Mouse (Mus musculus): ENCODE results near the gene Cbfa2t2. TPM values are rescaled to one million over a fixed set of nuclear protein-coding genes. Genes with fewer than 3 reads are reported as not detected.

Cbfa2t2 gene
- 10 to 100 TPM; 12.8 to 15.9 TPM for total RNA-seq (2021)
- long read RNA-seq, experiment 1, full-length matches to known transcripts, result 4 of 6 reads
- long read RNA-seq, experiment 1, partial matches to known transcripts, result 1 of 6 reads
- long read RNA-seq, experiment 1, other reads (novel, unspliced or antisense), result 1 of 6 reads
- long read RNA-seq, experiment 2, partial matches to known transcripts, result 0 of 2 reads
- long read RNA-seq, experiment 2, other reads (novel, unspliced or antisense), result 2 of 2 reads

DNA sequence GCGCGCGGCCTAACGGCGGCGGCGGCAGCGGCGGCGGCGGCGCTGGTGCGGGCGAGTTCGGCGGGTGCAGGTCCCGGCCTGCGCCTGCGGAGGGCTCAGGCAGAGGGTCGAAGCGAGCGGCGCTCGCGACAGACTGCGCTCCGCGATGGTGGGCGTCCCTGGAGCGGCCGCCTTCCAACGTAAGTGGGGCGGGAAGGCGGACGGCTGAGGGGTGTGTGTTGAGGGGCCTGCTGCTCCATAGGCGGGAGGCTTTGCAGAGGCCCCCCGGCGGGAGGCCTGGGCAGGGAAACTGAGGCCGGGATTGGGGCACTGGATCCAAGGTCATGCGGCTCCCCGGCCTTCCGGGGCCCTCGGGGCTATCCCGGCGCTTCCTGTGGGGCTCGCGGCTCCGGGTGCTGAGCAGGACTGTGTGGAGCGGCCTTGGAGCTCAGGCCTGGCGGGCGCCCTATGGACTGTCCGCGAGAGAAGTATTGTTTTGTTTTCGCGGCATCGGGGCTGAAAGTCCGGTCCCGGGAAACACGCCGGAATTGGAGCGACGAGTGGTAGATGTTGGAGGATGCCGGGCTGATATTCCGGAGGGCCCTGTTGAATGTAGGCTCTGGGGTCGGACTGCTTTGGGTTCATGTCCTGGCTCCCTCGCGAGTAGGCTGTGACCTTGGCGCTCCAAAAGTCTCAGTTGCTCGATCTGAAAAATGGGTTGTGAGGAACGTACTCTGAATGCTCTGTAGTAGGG is at the start of gene Cbfa2t2:
TSS of gene Cbfa2t2 (plus strand) at position 24 of the 733 bp plus-strand sequence.
- DNase-seq, result peak in 1 of 2 experiments; percentile 76

DNA sequence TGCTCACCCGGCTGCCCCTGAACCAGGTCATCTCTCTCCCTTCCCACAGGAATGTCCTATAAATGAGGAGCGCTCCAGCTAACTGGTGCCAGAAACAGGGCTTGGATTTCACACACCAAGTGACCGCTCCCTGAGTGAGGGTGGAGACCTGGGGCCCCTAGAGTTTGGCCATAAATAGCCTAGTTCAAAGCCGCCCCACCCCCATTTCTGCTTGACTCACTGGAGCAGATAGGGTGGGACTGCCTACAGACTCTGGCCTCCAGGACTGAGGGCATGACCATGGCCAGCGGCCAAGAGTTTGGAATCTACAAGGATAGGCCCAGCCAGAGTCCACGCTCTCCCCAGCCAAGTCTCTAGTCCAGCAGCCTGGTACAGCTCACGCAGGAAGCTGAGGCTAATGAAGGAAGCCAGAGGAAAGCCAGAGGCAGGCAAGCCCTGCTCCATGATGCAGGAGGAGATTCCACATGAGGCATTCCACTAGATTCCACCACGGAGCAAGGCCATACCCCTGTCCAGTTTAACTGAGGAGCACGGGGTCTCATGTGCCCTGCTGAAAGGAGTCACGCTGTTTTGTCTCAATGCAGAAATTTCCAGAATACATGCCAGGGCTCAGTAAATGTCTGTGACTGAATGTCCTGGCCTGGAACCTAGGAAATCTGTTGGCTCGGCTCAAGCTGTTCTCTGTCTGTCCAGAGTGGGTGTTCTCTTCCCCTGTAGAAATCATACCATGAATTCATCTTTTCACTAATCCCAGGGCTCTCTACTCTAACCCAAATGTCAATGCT is 45.9 kb upstream of the Cbfa2t2 start:
- peak; percentile 94 to 97 for DNase-seq

DNA sequence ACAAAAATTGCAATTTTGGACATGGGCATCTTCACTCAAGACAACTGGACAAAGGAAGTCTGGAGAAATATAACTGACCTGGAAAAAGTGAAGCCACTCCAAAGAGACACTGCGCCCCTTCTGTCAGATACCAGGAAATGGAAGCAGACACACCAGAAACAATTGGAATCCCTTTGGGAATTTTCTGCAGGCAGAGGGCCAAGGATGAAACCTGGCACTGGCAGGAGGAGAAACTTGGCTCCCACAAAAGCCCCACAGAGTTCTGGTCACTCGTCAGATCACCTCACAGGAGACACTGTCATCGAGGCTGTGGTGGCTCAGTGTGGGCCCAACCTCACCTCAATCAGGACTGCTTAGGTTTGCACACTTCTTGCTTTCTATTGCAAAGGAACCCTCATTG is 41.7 kb upstream of the Cbfa2t2 start:
- no peak for DNase-seq

DNA sequence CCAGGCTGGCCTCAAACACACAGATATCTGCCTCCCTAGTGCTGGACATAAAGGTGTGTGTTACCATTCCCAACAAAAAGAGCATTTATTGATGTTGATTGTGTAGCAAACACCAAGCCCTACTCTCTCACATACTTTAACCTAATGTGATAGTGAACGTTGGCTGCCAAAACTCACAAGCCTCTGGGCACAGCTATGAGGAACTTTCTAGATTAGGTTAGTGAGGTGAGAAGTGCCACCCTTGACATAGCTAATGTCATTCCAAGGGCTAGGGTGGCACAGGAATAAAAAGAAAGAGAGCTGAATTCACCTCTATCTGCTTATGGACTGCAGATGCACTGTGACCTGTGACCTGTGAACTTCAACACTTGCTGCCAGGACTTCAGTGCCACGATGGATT is 39.8 kb upstream of the Cbfa2t2 start:
- peak in 1 of 2 experiments; percentile 49 for DNase-seq

DNA sequence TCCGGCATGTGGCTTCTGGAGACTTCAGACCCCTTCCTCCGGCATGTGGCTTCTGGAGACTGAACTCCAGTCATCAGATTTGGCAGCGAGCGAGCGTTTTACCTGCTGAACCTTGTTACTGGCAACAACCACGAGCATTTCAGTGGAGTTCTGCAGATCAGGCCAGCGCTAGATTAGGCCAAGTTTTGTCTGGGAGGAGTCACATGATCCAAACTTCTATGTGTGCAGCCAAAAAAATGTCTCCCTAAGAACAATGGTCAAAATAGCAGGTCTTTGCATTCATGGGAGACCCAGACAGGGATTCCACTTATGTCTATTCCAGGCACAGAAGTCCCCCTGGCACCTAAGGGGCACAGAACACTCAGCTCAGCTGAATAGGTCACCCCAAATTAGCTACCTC is 38.0 kb upstream of the Cbfa2t2 start:
- DNase-seq, result peak in 1 of 2 experiments; percentile 62

DNA sequence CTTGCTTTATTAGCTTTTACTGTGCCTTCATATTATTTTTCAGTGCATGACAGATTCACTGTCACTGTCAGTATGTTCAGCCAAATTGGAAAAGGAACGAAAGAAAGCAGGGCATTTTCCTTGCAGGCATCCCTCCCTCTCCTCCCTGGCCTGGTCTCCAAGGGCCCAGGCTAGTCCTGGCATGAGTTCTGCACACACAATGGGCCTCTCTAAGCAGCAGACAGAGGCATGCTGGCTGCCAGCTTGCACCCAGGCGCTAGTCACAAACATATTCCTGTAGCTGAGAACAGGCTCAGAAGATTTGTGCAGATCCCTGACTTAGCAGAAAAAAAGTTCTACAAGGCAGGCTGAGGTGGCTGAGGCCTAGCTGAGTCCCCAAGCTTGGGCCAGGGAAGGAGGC is 37.0 kb upstream of the Cbfa2t2 start:
- no peak for DNase-seq

DNA sequence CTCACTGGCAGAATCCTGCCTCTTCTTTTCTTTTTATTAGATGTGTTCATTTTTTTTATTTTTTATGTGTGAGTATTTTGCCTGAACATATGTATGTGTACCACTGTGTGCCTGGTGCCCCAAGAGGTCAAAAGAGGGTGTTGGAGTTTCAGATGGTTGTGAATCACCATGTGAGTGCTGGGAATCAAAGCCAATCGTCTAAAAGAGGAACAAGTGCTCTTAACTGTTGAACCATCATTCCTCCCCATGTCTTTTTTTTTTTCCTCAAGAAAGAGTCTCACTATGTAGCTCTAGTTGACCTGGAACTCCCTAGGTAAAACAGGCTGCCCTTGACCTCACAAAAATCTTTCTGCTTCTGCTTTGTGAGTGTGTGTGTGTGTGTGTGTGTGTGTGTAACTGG is 34.3 kb upstream of the Cbfa2t2 start:
- no peak for DNase-seq

DNA sequence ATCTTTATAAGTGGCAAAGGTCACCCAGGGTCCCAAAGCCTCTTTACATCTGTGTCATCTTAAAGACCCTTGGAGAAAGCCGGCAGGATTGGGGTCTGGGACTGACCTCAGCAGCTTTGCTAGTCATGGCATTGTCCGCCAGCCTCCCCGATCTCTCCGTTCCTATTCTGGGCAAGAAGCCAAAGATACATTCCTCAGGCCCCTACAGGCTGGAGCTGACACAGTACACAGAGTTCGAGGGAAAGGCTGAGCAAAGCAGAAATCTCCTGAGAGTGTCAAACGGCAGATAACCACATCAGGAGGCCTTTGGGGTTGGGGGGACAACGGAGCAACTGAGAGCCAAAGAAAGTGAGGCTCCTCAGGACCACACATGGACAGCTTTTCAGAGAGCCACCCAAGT is 33.5 kb upstream of the Cbfa2t2 start:
- peak; percentile 76 to 84 for DNase-seq

DNA sequence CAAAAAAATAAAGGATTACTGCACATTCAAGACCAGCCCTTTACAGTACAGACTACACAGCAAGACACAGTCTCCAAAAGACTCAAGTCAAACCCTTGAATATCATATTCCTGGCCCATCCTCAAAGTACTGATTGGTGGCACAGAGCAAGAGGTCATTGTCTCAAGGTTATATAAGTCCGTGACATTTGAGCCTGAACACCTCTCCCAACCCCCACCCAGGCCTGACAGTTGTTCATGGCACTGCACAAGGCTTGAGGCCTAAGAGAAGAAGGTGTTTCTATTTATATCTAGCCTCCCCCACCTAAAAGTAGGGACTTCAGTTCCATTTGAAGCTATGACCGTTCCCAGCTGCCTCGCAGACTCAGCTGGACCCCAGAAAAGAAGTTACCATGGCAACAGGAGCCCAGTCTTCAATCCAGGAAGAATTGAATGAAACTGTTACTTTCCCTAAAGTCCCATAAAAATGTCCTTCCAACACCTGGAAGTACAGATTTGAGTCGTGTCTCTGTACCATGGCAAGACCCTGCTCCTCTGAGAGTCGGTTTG is 30.8 kb upstream of the Cbfa2t2 start:
- DNase-seq, result no peak

DNA sequence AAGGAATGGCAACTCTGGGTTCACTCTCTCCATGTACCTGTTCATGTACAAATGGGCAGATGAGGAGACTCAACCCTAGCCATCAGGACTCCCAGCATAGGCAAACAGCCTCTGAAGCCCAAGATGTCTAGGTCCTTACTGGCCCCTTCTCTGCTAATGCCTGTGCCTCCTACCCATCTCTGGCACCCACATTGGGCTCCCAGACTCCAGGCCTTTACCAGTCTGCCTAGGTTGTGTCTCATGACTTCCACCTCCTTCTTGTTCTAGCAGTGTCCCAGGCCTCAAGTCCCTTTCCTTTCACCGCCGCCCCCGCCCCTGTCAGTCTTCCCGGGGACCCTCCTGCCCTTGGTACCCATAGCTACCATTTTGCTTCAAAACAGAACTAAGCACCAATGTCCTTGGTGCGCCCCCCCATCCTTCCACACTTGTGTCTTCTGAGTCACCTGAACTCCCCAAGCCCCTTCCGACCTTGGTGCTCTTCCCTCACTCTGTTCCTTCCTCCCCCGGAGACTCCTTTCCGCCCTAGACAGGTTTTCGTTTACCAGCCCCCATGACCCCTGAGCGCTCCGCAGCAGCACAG is 29.1 kb upstream of the Cbfa2t2 start:
- no peak for DNase-seq

DNA sequence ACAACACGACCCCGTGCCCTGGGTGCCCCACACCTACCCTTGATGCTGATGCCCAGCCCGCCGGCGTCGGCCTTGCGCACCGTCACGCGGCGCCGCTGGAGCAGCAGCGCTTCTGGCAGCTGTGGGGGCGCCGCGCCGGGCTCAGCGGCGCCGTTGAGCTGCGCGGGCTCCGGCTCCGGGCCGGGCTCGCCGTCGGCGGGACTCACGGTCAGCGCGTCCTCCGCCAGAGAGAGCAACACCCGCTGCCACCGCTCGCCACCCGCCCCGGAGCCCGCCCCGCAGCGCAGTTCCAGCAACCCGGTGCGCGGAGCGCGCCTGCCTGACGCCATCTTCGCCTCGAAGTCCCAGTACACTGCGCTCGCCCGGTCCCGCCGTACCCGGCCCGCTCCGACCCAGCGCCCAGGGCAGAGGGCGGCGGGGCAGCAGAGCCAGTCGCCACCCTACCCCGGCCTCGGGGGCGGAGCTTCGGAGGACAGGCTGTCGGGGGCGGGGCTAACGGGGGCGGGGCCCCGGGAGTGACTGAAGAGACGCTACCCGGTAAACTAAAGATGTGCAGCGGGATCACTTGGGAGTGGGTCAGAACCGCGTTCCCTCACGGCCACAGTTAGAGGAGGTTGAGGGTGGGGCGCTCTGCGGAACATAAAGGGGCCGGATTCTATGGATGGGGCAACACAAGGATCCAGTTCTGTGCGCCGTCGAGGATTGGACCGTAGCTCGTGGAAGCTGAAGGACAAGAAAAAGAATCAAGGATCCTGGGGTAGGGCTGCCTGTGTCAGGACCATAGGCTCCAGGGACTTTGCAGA is 28.4 kb upstream of the Cbfa2t2 start, which contains the start of gene Snta1:
TSS of gene Snta1 (minus strand) at position 457 of the 803 bp plus-strand sequence.
- peak; percentile 93 for DNase-seq

DNA sequence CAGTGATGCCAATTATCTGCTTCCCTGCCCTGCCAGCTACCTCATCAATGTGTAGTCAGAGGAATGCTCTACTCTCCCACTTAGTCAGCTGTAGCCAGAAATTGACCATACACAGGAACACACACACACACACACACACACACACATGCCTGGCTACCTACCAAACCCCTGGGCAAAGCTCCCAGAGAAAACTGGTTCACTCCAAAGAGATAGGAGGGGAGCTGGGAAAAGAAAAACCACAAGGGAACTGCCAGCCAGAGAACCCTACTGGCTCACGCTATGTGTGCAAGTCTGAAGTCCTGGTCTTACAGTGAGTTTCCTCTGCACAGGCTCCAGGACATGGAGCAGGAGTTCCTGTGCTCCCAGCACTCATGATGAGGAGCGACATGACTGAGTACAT is 25.9 kb upstream of the Cbfa2t2 start:
- DNase-seq, result peak; percentile 76 to 83

DNA sequence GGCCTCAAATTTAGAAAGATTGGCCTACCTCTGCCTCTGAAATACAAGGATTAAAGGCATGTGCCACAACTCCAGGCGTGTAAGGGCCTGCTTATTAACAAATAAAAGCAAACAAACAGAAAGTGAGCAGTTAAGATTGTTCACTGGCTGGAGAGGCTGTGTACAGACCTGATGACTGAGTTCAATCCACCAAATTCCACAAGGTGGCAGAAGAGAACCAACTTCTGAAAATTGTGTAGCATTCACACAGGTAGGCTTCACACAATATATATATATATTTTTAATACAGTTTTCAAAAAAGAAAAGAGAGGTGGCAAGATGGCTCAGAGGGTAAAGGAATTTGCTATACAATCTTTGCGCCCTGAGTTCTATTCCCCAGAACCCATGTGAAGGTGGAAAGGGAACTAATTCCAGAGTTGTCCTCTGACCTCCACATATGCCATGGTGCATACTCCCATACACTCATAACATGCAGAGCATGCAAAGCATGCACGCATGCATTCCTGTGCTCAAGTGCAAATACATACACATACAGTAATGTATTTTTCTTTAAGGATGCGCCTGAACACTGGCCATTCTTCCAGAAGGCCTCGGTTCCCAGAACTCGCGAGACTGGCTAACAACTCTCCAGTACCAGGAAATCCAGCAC is 24.1 kb upstream of the Cbfa2t2 start:
- peak in 1 of 2 experiments; percentile 70 for DNase-seq

DNA sequence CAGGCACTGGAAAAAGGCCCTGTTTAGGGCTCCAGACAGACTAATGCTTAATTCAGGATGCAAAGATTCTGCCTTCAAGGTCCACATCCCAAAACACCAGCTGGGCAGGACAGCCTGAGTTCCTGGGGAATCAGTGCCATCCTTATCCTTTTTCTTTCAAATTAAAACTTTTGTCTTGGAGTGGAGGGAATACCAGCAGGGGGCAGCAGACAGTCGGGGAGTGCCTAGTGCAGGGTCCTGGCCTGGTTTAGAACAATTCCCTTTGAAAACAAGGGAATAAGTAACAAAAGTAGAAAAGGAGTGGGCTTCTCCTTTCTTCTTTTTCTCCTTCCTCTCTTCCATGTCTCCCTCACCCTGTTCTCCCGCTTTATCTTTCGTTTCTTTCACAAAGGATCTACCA is 19.2 kb upstream of the Cbfa2t2 start:
- peak; percentile 60 to 92 for DNase-seq

DNA sequence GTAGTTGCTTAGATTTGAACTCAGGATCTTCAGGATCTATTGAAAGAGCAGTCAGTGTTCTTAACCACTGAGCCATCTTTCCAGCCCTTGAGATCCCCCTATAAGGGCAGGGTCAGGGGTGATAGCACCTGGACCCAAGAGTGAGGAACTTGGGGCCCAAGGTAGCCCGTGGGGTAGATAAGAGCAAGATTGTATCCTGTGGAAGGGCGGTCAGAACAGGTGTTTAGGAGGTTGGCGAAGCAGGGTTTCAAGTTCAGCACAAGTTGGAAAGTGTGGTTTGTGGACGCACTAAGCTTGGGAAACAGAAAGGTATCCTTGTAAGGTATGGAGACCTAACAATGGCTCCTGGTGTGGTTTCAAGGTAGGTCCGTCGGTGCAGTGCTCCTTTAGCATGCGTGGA is 18.3 kb upstream of the Cbfa2t2 start:
- DNase-seq, result no peak

DNA sequence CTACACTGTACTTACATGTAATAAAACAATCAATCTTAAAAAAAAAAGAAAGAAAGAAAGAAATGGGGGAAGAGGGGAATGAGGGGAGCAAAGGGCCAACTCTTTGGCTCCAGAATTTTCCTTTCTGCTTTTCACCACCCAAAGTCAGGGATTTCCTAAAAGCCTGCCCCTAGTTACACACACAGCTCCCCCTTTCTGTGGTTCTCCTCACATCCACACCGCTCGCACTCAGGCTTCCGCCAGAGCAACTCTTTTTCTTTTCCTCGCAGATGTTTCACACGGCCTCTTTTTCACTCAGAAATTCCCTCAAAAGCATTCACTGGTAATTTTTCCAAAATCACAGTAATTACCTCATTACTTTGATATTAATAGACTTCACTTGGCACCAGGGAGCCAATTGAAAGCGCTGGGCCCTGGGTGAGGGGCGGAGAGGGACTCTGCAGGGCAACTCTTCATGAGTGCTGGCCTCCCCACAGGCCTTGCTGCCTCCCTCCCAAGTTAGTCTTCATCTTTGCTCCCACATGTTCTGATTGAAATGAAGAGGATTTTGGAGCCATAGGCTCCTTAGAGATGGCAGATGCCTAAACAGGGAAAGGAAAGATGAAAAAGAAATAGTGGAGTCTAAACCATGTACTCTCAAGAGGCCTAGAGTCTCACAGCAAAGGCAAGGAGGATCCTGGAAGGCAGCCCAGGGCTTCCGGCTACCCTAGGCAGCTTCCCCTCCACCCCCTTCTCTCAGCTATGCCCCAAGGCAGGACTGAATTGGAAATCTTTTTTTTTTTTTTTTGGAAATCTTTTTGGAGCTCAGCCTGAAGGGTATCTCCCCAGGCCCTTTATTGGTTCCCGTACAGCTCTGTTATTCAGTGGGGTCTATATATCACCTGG is 16.4 kb upstream of the Cbfa2t2 start:
- no peak for DNase-seq

DNA sequence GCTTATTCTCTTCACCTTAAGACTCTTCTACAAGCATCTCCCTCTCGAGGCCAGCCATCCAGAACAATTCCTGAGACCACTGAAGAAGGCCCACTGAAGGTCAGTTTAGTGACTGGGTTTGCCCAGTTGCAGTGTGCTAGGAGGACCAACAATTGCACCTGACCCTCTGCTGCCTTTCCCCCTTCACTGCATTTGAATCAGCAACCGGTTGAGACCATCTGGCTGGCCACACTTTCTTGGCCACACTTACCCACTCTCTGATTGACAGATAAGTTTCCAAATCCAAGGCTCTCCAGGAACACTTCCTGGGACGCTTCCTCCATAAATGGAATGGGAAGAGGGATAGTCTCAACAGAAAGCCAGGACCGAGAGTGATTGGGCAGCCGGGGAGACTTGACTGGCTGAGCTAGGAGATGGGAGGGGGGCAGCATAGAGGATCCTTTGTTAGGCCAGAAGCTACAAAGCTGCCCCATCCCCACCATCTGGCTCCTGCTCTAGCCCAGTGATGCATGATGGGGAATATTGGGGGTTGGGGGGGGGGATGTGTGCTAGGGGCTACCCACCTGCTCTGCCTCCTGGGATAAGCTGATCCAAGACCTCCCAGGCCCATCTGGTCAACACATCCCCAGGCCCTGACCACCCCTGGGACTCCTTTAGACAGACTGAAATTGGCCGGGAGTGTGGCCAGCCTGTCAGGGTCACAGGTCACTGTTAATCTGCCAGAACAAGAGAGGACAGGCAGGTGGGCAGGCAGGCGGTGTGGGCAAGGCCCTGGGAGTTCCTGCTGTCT is 15.1 kb upstream of the Cbfa2t2 start:
- no peak for DNase-seq

DNA sequence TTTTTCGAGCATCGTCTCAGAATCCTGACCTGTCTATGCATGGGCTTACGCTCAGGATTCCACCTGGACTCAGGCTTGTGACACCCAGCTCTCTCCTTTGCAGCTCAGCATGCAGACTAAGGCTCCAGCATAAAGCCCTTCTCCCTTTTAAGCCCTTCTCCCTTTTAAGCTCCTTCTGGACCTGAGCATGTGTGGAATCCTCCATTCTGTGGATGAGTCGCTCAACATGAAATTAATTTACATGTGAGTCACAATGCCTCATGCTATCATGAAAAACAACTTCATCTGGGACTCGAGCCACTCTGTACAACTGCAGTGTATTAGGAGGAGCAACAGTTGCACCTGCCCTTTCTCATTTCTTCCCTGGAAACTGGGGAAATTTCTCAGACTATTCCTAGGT is 14.1 kb upstream of the Cbfa2t2 start:
- no peak for DNase-seq

DNA sequence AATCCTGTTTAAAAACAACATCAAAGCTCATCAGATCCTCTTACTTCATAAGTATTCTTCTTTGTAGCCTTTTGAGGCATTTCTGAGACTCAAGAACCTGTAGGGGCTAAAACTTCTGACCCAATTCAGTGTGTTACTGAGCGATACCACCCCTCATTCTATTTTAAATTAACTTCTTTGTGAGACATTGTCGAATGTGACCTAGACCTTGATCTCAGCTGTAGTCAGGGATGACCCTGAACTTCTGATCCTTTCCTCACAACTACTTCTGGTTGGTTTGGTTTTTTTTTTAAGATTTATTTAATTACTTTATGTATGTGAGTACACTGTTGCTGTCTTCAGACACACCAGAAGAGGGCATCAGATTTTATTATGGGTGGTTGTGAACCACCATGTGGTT is 12.7 kb upstream of the Cbfa2t2 start:
- DNase-seq, result no peak

All from heart, adult 18-20 months (tissue).